Mouse (Mus musculus) activated CD4-positive, CD25-positive, alpha-beta regulatory T cell, adult 4 months (primary cell): ENCODE results near the gene Gm20388. TPM values are rescaled to one million over a fixed set of nuclear protein-coding genes. Genes with fewer than 3 reads are reported as not detected.

Experiments
- ATAC-seq: one replicate; pipeline ENCODE4 v1.8.0; 2017
- polyA plus RNA-seq, 2 experiments: library from polyadenylated mRNA; unstranded; fragments of 100-300 nt; shearing (Covaris generic); gene quantifications; one replicate each; pipeline ENCODE4 v1.2.1; 2017

Gene Gm20388
- polyA plus RNA-seq, 2 experiments from 2014 or later: 9.9 to 12.3 TPM

DNA sequence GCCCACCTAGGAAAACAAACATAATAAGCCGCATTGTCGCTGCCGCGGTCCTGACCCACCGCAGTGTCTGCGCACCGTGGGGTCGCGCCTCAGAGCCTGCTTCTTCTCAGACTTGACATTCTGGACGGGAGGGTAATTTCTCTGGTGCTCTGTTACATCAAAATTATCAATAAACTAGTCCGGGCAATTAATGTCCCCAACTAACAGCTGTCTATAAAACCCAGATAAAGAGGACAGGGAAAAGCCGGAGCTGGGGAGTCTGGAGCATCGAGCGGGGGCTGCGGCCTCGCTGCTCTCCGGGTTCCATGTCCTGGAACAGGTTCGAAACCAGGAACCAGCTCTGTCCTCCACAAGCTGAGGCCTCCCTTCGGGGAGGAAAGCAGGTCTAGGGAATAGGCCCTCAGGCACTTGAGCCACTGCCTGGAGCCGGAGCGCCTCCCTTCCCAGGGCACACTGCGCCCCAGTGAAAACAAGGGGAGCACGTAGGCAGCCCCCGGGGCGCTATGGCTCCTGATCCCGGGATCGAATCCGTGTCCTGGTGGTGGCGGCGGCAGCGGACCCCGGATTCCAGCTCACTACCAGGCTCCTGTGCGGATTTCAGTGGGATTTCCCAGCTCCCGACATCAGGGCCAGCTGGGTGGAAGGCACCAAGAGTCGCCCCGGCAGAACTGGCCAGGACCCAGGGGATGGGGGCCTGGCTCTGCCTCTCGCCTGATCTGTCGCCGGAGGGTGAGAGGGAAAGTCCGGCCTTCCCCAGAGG is 1178.4 kb downstream of the Gm20388 start:
- no peak for ATAC-seq

DNA sequence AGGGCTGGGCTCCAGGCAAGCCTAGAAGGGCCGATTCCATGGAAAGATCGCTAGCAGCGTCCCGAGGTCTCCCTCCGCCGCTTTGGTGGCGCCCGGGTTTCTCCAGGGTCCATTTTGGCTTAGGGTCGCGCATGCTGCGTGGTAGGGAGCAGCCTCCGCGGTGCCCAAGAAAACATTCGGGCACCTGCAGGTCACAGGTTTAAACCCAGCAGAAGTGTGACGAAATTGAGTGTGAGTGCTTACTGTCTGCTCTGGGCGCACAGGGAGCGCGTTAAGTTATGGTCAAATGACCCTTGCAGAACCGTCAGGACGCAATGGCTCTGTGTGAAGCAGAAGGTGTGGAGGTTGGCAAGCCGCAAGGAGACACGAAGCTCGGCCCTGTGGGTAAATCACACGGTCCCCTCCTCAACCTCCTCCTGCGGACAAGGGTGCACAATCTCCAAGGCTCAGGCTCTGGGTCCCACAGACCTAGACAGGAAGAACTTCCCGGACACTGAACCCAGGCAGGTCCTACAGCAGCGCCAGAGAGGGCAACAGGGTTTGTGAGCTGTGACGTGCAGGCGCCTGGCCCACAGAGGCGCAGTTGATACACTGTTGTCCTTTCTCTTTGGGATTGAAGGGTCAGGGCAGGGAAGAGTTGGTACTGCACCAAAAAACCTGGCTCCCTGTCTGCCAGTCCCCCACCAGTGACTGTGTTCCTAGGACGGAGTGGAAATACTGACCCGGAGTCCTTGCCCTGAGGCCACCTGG is 1179.2 kb downstream of the Gm20388 start:
- ATAC-seq: no peak

DNA sequence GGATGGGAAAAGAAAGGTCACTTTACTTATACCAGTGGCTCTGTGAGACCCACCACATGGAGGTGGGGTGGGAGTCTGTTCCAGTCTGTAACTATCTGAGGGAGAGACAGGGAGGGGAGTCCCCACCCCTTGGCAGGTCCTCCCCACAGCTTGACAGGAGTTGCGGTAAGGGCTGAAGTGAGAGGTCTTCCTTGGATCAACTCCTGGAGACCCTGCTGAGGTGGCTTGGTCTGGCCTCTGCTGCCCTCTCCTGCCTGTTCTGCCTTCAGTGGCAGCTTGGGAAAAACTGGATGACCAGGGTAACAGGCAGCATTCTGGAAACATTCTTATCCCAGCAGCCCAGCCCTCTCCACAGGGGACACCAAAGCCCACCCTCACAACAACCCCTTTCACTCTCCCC is 1180.1 kb downstream of the Gm20388 start:
- no peak for ATAC-seq

DNA sequence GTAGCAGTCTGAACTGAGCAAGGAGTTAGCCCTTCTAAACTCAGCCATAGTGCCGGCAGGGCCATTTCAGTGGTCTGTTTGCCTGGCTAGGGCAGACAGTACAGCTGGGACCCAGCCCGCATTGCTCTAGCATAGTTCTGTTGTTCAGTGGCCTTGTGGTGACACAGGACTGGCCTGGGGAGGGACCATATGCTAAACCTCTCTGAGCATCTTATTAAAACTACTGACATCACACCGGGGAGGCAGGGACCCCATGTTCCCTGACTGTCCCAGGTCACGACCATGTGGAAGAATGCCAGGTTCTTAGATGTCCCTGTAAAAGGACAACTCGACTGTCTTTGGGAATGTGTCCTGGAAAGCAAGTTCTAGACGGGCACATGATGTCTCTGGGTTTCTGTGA is 1181.5 kb downstream of the Gm20388 start:
- no peak for ATAC-seq

DNA sequence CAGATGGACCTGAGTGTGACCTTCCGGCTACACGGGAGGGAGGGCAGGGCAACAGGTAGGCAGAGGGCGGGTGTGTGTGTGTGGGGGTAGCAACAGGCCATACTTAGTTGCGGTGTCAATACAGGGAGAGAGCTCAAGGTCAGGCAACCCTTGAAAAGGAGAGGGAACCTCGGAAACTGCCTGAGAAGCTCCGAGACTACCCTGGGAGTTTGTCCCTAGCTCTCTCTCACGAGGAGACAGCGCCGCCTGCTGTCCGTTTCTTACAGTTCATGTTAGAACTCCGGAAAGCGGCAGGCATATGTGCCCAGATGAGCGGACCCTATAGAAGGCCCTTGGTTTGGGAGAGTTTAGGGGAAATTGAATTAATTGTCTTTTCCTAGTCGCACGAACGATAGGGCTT is 1182.0 kb downstream of the Gm20388 start:
- ATAC-seq: peak; percentile 32

DNA sequence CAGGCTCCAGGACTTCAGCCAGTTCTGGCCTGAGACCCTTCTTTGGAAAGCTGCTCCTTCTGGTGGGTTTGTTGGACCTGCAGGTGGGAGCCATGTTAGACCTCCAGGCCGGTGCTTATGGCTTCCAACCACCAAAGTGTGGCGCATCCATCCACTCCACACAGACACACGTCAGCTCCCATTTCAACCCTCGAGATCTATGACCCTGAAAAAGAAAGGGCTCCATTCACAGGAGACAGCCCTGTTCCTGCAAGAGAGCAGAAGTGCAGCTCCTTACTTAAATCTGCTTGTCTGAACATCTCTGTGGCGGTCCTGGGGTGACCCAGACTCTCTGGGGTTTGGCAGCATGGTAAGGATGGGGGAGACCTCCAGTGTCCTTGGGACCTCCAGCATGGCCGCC is 1182.9 kb downstream of the Gm20388 start:
- no peak for ATAC-seq

DNA sequence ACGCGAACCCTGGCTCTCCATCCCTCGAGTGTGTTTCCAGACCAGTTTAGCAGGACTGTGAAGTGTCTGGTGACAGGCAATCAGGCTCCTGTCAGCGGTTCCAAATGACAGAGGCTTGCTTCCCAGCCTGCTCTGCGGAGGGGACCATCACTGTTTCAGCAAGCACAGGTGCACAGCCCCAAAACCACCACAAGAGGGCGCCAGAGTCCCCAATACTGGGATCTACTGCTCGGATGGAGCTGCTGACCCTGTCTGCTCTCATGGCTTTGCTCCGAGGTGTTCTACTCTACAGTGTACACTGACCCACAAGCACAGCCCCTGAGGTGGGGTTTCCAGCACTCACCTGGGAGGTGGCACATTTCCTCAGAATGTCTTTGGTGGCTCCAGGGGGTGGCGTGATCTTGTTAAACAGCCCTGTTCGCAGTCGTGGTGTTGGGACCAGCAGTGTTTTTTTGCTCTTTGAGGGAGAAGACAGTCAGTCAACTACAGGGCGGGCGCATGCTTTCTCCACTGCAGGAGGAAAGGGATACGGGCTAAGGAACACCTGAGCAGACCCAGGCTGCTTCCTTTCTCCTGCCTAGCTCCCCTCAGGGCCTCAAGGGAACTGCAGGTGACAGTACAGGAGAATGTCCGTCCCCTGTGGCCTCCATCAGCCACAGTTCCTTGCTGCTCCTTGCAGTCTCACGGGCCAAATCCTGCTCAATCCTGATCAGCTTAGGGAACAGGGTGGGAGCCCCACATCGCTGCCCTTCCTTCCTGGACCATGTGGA is 1193.6 kb downstream of the Gm20388 start:
- no peak for ATAC-seq

DNA sequence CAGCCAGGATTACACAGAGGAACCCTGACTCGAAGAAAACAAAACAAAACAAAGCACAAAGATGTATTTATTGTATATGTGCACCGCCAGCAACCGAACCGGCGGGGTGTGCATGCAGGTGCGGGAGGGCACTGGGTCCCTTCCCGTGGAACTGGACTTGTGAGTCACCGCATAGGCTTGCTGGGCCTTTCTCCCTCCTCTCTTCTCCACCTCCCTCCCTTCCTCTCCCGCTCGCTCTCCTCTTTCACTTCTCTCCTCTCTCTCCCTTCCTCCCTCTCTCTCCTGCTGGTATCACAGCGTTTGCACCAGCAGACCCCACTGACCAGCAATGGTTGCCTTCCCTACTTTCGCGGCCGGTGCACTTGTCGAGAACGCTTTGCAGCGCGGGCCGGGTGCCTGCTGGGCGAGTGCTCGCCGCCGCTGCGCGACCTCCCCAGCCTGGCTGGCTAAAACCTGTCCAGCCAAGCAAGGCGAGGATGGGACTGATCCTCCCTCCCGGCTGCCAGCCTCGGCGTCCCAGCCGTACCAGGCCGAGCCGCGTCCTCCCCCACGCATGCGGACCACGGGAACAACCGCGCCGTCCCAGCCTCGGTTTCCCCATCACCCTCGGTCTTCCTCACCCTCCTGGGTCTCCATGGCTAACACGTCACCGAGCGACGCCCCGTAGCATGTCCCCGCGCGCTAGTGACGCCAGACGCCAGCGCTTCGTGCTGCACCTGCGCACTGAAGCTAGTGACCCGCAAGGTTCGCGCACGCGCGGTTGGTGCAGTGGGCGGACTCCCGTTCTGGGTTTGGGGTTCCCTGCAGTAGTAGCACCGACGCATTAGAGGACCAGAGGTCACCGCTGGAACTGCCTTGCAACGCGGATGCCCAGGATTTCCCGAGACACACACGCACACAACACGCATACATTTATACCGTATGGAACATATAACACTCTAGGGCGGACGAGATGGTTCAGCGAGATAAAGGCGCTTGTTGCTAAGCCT is 1197.3 kb downstream of the Gm20388 start, which contains the start of gene Mthfsd:
Gene Mthfsd (minus strand): TSS at position 725 of the 989 bp plus-strand sequence.
- peak; percentile 90 for ATAC-seq

DNA sequence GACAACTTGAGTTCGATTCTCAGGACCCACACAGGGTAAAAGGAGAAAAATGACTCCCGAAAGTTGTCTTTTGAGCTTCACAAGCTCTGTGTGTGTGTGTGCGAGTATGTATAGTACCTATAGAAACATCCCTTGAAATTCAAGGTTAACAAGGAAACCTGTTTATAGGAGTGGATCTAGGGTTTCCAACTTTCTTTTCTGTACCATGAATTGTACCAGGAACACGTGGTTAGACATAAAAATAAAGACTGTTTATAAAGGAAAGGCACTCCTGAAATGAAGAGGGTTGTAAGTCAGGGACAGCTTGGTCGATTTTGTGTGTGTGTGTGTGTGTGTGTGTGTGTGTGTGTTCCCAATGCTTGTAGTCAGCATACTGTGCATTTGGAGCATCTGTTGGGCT is 1198.0 kb downstream of the Gm20388 start:
- no peak for ATAC-seq

DNA sequence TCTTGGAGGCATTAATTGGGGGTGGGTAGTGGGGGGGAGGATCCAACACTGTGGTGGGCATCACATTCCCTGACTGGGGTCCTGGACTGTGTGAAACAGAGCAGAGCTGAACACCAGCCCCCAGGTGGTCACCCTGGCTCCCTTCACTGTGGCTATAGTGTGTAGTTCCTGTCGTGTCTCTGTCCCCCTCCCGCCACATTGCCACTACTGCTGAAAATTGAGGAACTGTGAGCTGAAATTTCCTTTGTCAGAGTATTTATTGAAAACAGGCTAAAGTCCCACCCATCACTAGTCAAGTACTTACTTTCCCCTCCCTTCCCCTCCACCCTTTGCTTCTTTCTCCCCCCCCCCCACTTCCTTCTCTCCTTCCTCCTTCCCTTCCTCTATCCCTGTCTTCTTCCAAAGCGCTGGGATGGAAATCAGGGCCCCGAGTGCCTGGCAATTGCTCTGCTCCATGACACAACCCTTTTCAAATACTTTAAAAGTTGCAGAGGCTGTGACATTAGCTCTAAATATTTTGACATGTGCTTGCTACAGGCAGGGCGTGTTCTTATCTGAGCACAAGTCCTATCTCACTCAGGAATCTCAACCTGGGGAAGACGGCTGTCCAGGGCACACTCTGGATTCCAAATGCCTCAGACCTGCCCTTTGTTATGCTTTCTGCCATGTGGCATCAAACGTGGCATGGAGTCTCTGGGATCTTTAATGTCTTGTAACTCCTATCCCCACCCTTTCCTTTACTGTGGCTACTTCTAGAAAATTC is 1200.7 kb downstream of the Gm20388 start:
- no peak for ATAC-seq

DNA sequence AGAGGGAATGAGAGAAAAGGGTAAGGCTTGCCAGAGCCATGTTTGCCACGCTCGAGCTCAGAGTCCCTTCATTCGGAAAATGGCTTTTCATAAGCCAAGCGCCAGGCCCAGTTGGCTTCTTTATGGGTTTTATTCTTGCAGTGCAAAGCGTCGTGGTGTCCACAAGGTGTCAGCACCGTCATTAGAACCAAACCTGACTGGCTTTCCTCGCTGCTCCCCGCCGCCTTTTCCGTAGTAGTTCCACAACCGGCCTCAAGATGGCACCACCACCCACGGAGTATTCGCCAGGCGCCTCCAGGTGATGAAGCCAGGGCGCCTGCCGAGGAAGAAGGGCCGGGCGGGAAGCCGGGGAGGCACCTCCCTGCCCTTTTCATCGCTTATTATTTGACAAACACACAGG is 1202.6 kb downstream of the Gm20388 start:
- peak; percentile 84 for ATAC-seq

DNA sequence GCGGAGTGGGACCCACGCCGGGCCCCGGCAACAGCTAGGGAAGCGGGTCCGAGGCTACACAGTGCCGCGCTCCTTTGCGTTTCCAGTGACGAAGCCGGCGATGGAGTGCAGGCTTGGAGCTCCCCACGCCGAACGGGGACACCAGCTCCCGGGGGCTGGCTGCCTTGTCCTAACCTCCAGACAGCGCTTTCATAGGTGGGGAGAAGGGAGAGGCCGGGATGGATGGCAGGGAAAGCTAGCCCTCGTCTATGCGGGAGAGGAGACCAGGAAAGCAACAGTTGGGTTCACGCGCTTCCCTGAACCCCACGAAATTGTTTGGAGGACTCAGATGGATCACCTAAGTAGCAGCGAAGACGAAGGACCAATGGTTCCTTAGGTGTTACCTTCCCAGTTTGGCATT is 1204.5 kb downstream of the Gm20388 start:
- ATAC-seq: no peak

DNA sequence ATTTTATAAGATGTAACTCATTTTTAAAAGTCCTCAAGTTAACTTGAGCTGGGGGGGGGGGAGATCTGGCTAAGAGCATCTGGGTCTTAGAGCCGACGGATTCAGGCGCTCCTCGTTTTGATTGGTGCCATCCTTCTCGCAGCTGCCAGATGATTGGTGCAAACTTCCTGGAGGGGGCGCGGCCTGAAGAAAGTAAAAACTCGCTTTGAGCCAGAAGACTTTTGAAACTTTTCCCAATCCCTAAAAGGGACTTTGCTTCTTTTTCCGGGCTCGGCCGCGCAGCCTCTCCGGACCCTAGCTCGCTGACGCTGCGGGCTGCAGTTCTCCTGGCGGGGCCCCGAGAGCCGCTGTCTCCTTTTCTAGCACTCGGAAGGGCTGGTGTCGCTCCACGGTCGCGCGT is 1205.3 kb downstream of the Gm20388 start, which contains the start of gene Foxc2:
Gene Foxc2 (plus strand): TSS at position 224 of the 400 bp plus-strand sequence.
- ATAC-seq: peak; percentile 60

DNA sequence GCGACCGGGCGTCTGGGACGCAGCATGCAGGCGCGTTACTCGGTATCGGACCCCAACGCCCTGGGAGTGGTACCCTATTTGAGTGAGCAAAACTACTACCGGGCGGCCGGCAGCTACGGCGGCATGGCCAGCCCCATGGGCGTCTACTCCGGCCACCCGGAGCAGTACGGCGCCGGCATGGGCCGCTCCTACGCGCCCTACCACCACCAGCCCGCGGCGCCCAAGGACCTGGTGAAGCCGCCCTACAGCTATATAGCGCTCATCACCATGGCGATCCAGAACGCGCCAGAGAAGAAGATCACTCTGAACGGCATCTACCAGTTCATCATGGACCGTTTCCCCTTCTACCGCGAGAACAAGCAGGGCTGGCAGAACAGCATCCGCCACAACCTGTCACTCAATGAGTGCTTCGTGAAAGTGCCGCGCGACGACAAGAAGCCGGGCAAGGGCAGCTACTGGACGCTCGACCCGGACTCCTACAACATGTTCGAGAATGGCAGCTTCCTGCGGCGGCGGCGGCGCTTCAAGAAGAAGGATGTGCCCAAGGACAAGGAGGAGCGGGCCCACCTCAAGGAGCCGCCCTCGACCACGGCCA is 1206.0 kb downstream of the Gm20388 start:
- no peak for ATAC-seq

DNA sequence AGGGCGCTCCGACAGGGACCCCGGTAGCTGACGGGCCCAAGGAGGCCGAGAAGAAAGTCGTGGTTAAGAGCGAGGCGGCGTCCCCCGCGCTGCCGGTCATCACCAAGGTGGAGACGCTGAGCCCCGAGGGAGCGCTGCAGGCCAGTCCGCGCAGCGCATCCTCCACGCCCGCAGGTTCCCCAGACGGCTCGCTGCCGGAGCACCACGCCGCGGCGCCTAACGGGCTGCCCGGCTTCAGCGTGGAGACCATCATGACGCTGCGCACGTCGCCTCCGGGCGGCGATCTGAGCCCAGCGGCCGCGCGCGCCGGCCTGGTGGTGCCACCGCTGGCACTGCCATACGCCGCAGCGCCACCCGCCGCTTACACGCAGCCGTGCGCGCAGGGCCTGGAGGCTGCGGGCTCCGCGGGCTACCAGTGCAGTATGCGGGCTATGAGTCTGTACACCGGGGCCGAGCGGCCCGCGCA is 1206.6 kb downstream of the Gm20388 start:
- ATAC-seq: no peak

DNA sequence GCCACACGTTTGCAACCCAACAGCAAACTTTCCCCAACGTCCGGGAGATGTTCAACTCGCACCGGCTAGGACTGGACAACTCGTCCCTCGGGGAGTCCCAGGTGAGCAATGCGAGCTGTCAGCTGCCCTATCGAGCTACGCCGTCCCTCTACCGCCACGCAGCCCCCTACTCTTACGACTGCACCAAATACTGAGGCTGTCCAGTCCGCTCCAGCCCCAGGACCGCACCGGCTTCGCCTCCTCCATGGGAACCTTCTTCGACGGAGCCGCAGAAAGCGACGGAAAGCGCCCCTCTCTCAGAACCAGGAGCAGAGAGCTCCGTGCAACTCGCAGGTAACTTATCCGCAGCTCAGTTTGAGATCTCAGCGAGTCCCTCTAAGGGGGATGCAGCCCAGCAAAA is 1207.3 kb downstream of the Gm20388 start:
- no peak for ATAC-seq

DNA sequence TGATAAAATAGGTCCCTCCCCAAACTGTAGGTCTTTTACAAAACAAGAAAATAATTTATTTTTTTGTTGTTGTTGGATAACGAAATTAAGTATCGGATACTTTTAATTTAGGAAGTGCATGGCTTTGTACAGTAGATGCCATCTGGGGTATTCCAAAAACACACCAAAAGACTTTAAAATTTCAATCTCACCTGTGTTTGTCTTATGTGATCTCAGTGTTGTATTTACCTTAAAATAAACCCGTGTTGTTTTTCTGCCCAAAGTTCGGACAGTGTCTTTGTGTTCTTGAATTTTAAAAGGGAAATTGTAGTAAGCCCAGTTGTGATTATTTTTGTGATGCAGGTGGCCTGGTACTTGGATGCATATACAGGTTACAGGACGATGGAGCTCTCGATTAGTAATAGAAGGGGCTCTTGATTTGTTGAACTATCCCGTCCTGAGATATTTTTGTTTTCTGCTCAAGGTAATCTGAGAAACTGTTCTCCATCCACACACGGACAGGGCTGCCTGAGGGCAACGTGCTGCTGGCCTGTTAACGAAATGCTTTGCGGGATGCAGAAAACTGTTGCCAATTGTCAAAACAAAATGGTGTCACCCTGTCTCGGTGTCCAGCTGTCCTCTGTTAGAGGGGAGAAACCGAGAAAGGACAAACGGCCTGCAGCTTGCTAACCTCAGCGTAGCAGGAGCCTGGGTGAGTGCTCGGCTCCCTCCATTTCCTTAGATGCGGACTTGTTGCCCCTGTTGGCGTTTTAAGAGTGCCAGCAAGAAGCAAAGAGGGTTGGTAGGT is 1208.2 kb downstream of the Gm20388 start:
- ATAC-seq: no peak

DNA sequence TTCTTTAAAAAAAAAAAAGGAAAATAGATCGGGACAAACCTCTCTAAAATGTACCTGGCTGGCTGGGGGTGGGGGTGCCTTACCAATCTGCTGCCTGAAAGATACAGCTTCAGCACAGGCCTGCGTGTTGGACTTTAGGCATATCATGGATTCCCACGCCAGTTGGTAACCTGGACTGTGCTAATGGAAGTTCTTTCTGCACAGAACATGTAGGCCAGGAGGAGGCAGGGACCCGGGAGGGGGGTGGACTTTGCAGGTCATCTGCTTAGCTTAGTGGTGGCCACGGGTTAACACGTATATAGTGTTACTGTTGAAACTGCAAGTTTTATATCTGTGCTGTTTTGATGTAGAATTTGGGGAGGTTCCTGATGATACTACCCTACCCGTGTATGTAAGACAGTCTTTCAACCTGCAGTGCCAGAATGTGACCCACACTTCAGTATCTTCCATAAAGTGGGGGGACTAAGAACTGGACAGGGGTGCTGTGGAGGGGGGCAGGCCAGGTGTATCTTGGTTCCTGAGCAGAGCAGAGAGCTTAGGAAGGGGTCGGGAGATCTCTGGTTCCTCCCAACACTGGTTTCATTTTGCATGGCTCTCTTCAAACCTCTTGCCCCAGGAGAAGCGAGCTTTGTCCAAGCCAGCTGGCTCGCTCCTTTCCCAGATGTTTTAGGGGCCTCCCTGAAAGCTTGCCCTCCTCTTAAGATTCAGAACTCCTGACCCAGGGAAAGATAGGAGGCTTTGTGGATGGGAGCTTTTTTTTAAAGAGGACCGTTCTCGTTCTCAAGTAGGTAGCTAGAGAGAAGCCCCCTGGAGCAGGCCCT is 1209.2 kb downstream of the Gm20388 start:
- no peak for ATAC-seq
